Mouse (Mus musculus) CH12.LX (cell line): ENCODE measurements around the gene Macrod2. TPM values are rescaled to one million over a fixed set of nuclear protein-coding genes. Genes with fewer than 3 reads are reported as not detected.

ENCODE experiments used
- DNase-seq: peaks from one replicate; pipeline ENCODE4 v3.0.0-alpha.2; 2013; ENCODE audit errors: extremely low read depth
- H3K27ac ChIP-seq: 2 replicates; pipeline ENCODE4 v1.5.1; 2012; ENCODE audit warnings: low read depth, mild to moderate bottlenecking, control low read depth, moderate library complexity; ENCODE audit not compliant: insufficient read depth
- H3K27me3 ChIP-seq: replicated peaks from 2 replicates; pipeline ENCODE3; 2012; ENCODE audit warnings: inconsistent platforms
- H3K36me3 ChIP-seq, 2 experiments: replicated peaks in 1 of 2; 2 replicates each; pipeline versions ENCODE3 to v1.6.1; 2012; ENCODE audit warnings: inconsistent platforms in 1 of 2, low read length in 1 of 2, mild to moderate bottlenecking in 1 of 2, mixed read lengths in 1 of 2, moderate library complexity in 1 of 2; ENCODE audit not compliant: control insufficient read depth in 1 of 2, insufficient read depth in 1 of 2
- H3K4me1 ChIP-seq, 2 experiments: 2 replicates each; pipeline ENCODE4 v1.6.1; 2012; ENCODE audit warnings: inconsistent platforms in 1 of 2, moderate library complexity in 1 of 2; ENCODE audit not compliant: insufficient read depth in 2 of 2, control insufficient read depth in 1 of 2
- H3K4me2 ChIP-seq: 2 replicates; pipeline ENCODE4 v1.6.1; 2012; ENCODE audit warnings: low read depth, mild to moderate bottlenecking, control low read depth; ENCODE audit not compliant: poor library complexity, insufficient read depth, severe bottlenecking
- H3K4me3 ChIP-seq, 3 experiments: fragments of 150-350 bp in 1 of 3; sonication (generic) in 1 of 3; replicated peaks in 1 of 3; 2 replicates each; pipeline versions ENCODE3 to v1.5.1; 2011 to 2012; ENCODE audit warnings: low read depth in 2 of 3, low read length in 2 of 3, mild to moderate bottlenecking in 2 of 3, moderate library complexity in 2 of 3, control low read depth in 1 of 3, improper control_type of control experiment in 1 of 3, inconsistent platforms in 1 of 3, mixed read lengths in 1 of 3; ENCODE audit not compliant: poor library complexity in 1 of 3
- H3K79me2 ChIP-seq: replicated peaks from 2 replicates; pipeline ENCODE4 v1.6.1; 2012; ENCODE audit warnings: mild to moderate bottlenecking, moderate library complexity; ENCODE audit not compliant: control insufficient read depth, poor library complexity, insufficient read depth, severe bottlenecking; ENCODE audit errors: extremely low read depth
- H3K9ac ChIP-seq: 2 replicates; pipeline ENCODE4 v1.6.1; 2012; ENCODE audit warnings: low read depth, mild to moderate bottlenecking, control low read depth, moderate library complexity; ENCODE audit not compliant: insufficient read depth
- H3K9me3 ChIP-seq: replicated peaks from 2 replicates; pipeline ENCODE3; 2012; ENCODE audit warnings: low read length, inconsistent platforms, mixed read lengths
- BHLHE40 ChIP-seq: IDR thresholded peaks from 2 replicates; pipeline ENCODE4 v1.6.1; 2011; ENCODE audit warnings: mild to moderate bottlenecking, low read depth, low read length, improper control_type of control experiment
- CHD2 ChIP-seq: IDR thresholded peaks from 2 replicates; pipeline ENCODE4 v1.6.1; 2011; ENCODE audit warnings: low read length, improper control_type of control experiment
- CTCF ChIP-seq, 2 experiments: IDR thresholded peaks in 1 of 2; conservative IDR thresholded peaks in 1 of 2; 2 replicates each; pipeline ENCODE4 v1.5.1; 2011 to 2012; ENCODE audit warnings: low read depth in 2 of 2, low read length in 2 of 2, improper control_type of control experiment in 1 of 2, inconsistent platforms in 1 of 2, mild to moderate bottlenecking in 1 of 2, moderate library complexity in 1 of 2
- EP300 ChIP-seq: IDR thresholded peaks from 2 replicates; pipeline ENCODE4 v1.6.1; 2011; ENCODE audit warnings: low read length, improper control_type of control experiment
- ETS1 ChIP-seq: conservative IDR thresholded peaks from 2 replicates; pipeline ENCODE4 v1.6.1; 2012; ENCODE audit warnings: low read depth, mild to moderate bottlenecking, inconsistent platforms, low read length, improper control_type of control experiment, moderate library complexity
- IRF4 ChIP-seq: IDR thresholded peaks from 2 replicates; pipeline ENCODE4 v1.6.1; 2014; ENCODE audit warnings: low read depth, mild to moderate bottlenecking, inconsistent platforms, low read length, improper control_type of control experiment
- MAFK ChIP-seq: IDR thresholded peaks from 2 replicates; pipeline ENCODE4 v1.6.1; 2011; ENCODE audit warnings: low read length, improper control_type of control experiment; ENCODE audit not compliant: insufficient replicate concordance
- MAX ChIP-seq: IDR thresholded peaks from 2 replicates; pipeline ENCODE4 v1.6.1; 2011; ENCODE audit warnings: low read length, improper control_type of control experiment
- MAZ ChIP-seq: IDR thresholded peaks from 2 replicates; pipeline ENCODE4 v1.6.1; 2012; ENCODE audit warnings: low read depth, mild to moderate bottlenecking, inconsistent platforms, low read length, improper control_type of control experiment, moderate library complexity
- MEF2A ChIP-seq: IDR thresholded peaks from 2 replicates; pipeline ENCODE4 v1.6.1; 2014; ENCODE audit warnings: low read depth, mild to moderate bottlenecking, inconsistent platforms, low read length, improper control_type of control experiment, borderline replicate concordance
- NELFE ChIP-seq: IDR thresholded peaks from 2 replicates; pipeline ENCODE4 v1.6.1; 2011; ENCODE audit warnings: low read depth, low read length, improper control_type of control experiment
- NRF1 ChIP-seq: IDR thresholded peaks from 2 replicates; pipeline ENCODE4 v1.6.1; 2014; ENCODE audit warnings: low read depth, mild to moderate bottlenecking, inconsistent platforms, low read length, improper control_type of control experiment, moderate library complexity
- POLR2AphosphoS2 ChIP-seq: IDR thresholded peaks from 2 replicates; pipeline ENCODE4 v1.6.1; 2011; ENCODE audit warnings: low read depth, low read length, improper control_type of control experiment
- SIN3A ChIP-seq: IDR thresholded peaks from 2 replicates; pipeline ENCODE4 v1.6.1; 2012; ENCODE audit warnings: low read length, improper control_type of control experiment, inconsistent platforms
- TBP ChIP-seq: conservative IDR thresholded peaks from 2 replicates; pipeline ENCODE4 v1.6.1; 2011; ENCODE audit warnings: low read depth, low read length, improper control_type of control experiment
- TCF12 ChIP-seq: IDR thresholded peaks from 2 replicates; pipeline ENCODE4 v1.6.1; 2014; ENCODE audit warnings: low read depth, mild to moderate bottlenecking, inconsistent platforms, low read length, improper control_type of control experiment
- UBTF ChIP-seq: IDR thresholded peaks from 2 replicates; pipeline ENCODE4 v1.6.1; 2012; ENCODE audit warnings: low read depth, mild to moderate bottlenecking, inconsistent platforms, low read length, improper control_type of control experiment, moderate library complexity
- USF1 ChIP-seq: IDR thresholded peaks from 2 replicates; pipeline ENCODE4 v1.6.1; 2014; ENCODE audit warnings: low read depth, mild to moderate bottlenecking, inconsistent platforms, low read length, improper control_type of control experiment
- ZKSCAN1 ChIP-seq: IDR thresholded peaks from 2 replicates; pipeline ENCODE4 v1.6.1; 2012; ENCODE audit warnings: low read depth, inconsistent platforms, low read length, improper control_type of control experiment, borderline replicate concordance
- ZMIZ1 ChIP-seq: IDR thresholded peaks from 2 replicates; pipeline ENCODE4 v1.6.1; 2012; ENCODE audit warnings: low read depth, mild to moderate bottlenecking, inconsistent platforms, low read length, improper control_type of control experiment
- ZNF384 ChIP-seq: IDR thresholded peaks from 2 replicates; pipeline ENCODE4 v1.6.1; 2012; ENCODE audit warnings: low read depth, low read length, improper control_type of control experiment, inconsistent platforms
- dilution Hi-C: fragments of 300-500 bp; cut with MboI; formaldehyde crosslinking; loops from 2 replicates; pipeline ENCODE4 v1.14.3; 2020; ENCODE audit warnings: low sequenced_read_pairs; ENCODE audit not compliant: extremely low pct_unique_long_range_greater_than_20kb, extremely low pct_ligation_motif_present
- in situ Hi-C: fragments of 300-500 bp; cut with MboI; formaldehyde crosslinking; loops from 3 replicates; pipeline ENCODE4 v1.14.3; 2019; ENCODE audit warnings: low sequenced_read_pairs, low pct_ligation_motif_present, low pct_unique_long_range_greater_than_20kb, mixed read lengths
- polyA plus RNA-seq: library from polyadenylated mRNA; unstranded; fragments of >175 nt; gene quantifications from 2 replicates; pipeline ENCODE4 v1.2.1, GENCODE M21; 2012; ENCODE audit warnings: low read depth; ENCODE audit not compliant: insufficient read length
- total RNA-seq, 2 experiments: library from RNA; depleted of rRNA; stranded (reverse); fragments of 300-350 nt in 1 of 2; fragments of >200 nt in 1 of 2; gene quantifications; 2 replicates each; pipeline ENCODE4 v1.2.3; 2012 to 2014

Gene Macrod2
- total and polyA plus RNA-seq, 3 experiments, result not detected

DNA sequence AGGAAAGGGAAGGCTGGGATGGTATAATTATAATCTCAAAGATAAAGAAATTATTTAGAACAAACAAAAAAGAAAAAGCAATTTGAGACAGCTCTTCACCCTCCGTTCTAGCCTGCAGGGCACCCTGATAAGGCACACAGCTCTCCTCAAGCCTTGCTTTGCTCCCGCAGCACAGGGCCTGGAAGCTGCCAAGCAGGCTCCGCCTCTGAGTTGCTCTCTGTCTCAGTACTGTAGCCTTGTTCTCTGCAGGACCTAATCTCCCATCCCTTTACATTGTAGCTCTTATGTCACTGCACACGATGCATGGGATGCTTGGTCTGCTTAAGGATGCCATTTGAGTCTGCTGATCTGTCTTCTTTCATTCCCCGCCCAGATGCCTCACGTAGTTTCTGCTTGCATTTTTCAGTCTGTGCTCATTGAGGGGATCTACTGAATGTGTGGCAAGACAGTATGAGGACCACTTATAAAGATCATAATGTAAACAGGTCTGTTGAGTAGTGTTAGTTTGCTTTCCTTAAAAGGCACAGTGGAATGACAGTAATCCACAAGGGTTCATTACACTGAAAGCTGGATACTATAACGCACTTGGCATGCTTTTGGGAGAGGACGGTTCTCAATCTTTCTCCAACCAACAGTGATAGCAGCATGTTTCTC, 380.5 kb downstream of the Macrod2 start:
- H3K4me2 ChIP-seq, result no peak overlapping the region
- dilution Hi-C loops, result no loop called here
- no peak overlapping the region for H3K4me3 ChIP-seq
- H3K27ac ChIP-seq, result no peak overlapping the region
- H3K36me3 ChIP-seq, result no peaks in the 10 kb centered on the region
- H3K4me1 ChIP-seq, result no peaks in the 10 kb centered on the region
- no peak overlapping the region for H3K9ac ChIP-seq
- peaks cover 44% of the 10 kb centered on the region for H3K9me3 ChIP-seq
- H3K27me3 ChIP-seq, result no peaks in the 10 kb centered on the region
- no peak for DNase-seq
- no peak for TF ChIP-seq BHLHE40
- TF ChIP-seq MEF2A, result no peak
- no peak for TF ChIP-seq NELFE
- in situ Hi-C loops, result no loop called here
- H3K79me2 ChIP-seq, result no peaks in the 10 kb centered on the region

DNA sequence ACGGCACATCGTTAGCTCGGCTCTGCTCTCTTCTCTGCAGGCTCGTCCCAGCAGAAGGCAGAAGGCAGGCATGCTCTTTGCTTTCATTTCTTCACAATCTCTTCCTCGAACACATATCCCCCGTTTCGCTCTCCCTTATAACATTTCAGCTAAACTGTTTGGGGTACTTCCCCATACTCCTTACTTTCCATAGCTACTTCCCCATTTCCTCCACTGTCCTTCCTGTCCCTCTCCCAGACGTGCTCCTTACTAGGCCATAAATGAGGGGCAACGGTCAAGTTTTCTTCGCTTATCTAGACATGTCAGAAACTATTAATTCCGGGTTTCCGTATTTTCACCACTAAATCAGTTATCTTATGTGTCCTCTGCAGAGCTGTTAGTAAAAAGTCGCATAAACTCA, 383.1 kb downstream of the Macrod2 start:
- Histone ChIP-seq H3K27ac (no peak overlapping the region), H3K4me3 (no peak overlapping the region)
- dilution Hi-C loops, result no loop called here

GRCm38 (mm10) chr2:140783041-140783440, 387.9 kb downstream of the Macrod2 start:
- dilution Hi-C loops (no loop called here), in situ Hi-C loops (no loop called here)
- Histone ChIP-seq H3K4me3 (no peak overlapping the region), H3K9me3 (peaks cover 44% of the 10 kb centered on the region), H3K4me1 (no peaks in the 10 kb centered on the region), H3K79me2 (no peaks in the 10 kb centered on the region), H3K9ac (no peak overlapping the region), H3K27me3 (no peaks in the 10 kb centered on the region), H3K27ac (no peak overlapping the region), H3K36me3 (no peaks in the 10 kb centered on the region), H3K4me2 (no peak overlapping the region)
- TF ChIP-seq ZMIZ1 (no peak), MAX (no peak), USF1 (no peak), MAFK (no peak), MAZ (no peak), TCF12 (no peak), POLR2AphosphoS2 (no peak), ZKSCAN1 (no peak), TBP (no peak), ZNF384 (no peak), BHLHE40 (no peak), IRF4 (no peak), SIN3A (no peak), UBTF (no peak), NELFE (no peak), EP300 (no peak), MEF2A (no peak), CTCF (conservative IDR thresholded peaks at IDR 0.05 in 1 of 2, IDR thresholded peaks at IDR 0.05 in 1 of 2; ENCODE audit: low read depth in 2 of 2, low read length in 2 of 2) (no peak)
- no peak for DNase-seq

More for the DNA sequence above, 383.1 kb downstream of the Macrod2 start:
- in situ Hi-C loops, result no loop called here
- Histone ChIP-seq H3K27me3 (no peaks in the 10 kb centered on the region), H3K4me1 (no peaks in the 10 kb centered on the region), H3K79me2 (no peaks in the 10 kb centered on the region), H3K4me2 (no peak overlapping the region), H3K9ac (no peak overlapping the region), H3K36me3 (no peaks in the 10 kb centered on the region), H3K9me3 (peaks cover 42% of the 10 kb centered on the region)
- no peak for DNase-seq
- no peak for TF ChIP-seq MAFK
- TF ChIP-seq BHLHE40, result no peak
- TF ChIP-seq NRF1, result no peak
- TF ChIP-seq CHD2, result no peak
- no peak for TF ChIP-seq ETS1
